Mouse (Mus musculus): Measurements from ENCODE around the gene Slc16a10. TPM values are rescaled to one million over a fixed set of nuclear protein-coding genes. Genes with fewer than 3 reads are reported as not detected.

Gene Slc16a10
- total RNA-seq, 2 experiments from 2014 or later = 3.9 to 4.1 TPM

DNA sequence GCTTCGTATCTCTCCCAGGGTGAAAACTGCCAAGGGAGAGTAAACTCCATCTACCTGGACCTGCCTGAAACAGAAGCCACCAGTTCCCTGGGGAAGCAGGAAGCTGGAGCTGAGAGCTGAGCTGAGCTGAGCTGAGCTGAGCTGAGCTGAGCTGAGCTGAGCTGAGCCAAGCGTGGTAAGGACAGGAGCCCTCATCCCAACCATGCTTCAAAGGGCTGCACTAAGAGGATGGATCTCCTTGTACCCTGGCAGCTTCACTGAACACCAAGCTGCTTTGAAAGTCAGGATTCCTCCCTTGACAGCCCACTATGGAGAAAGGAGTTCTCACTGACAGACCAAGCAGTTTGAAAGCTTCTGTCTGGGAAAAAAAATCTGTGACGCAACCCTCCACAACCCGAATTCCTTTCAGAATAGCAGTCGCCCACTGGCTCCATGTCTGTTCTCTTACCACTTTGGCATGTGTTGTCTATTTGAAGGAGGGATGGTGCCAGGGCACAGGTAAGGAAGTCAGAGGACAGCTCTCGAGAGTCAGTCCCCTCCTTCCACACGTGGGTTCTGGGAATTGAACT lies 28.5 kb downstream of the Slc16a10 start:
- peak in 1 of 2 experiments; percentile 47 for DNase-seq (ENCODE audit: low spot score in 2 of 2)

DNA sequence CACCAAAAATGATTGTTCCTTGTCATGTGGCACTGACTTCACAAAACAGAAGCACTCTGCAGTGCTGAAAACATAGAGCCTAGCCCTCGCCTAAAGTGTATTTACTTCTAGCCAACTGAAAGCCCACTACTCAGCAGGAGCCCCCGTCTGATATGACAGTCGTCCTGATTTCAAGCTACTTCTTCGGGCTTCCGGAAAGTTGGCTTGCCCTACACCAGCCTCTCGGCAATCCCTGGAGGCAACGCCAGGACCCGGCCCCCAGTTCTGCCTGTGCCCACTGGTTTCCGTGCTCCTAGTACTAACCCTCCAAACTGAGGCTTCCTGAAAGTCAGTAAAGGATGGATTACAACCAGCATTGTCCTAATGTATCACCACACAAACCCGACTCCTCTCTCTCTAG lies 29.8 kb downstream of the Slc16a10 start:
- DNase-seq (ENCODE audit: low spot score in 2 of 2) = no peak

DNA sequence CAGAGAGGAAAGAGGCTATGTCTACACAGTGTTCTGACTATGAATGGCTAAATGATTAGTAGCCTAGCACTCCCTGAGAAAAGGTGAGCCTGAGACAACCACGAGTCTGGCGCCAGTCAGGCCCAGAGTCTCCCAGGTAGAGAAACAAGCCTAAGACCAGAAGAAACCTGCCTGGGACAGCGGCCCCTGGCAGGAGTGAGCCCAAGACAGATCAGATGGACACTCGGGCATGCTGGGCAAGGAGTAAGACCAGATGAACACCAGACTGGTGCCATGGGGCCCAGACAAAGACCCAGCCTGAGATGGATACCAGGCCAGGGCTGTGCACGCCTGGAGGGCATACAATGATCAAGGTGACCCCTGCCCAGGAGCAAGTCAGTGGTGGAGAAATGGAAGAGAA lies 32.5 kb downstream of the Slc16a10 start:
- DNase-seq (ENCODE audit: low spot score in 2 of 2) = no peak

DNA sequence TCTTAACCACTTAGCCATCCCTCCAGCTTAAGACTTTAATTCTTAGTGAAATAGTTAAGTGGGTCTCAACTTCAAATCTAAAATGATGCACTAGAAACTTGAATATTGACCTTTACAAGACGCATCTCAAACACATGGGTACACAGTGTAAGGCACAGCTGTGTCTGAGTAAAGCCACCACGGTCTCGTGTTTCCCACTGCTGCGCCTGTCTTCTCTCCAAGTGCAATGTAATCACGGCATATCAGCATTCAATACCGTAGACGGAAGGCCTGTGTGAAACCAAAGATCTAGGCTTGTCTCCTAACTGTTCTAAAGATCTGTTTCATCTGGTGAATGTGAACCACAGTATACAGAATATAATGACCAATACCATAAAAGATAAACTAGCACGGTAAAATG lies 33.1 kb downstream of the Slc16a10 start:
- no peak for DNase-seq (ENCODE audit: low spot score in 2 of 2)

DNA sequence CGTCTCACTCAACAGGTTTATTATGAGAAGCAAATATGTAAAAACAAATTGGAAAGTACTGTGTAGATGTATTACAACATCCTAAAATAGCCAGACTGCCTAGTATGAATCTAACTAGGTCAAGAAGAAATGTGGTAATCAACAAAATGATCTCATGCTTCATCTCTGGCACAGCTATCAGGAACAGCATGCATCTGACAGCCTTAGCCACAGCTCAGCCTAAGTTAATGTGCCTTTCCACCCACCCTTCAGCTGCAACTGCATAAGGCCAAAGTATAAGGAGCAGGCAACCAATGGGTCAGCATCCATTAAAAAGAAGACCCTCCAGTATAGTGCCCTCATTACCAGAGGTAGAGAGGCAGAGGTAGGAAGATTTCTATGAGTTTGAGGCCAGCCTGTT lies 34.1 kb downstream of the Slc16a10 start:
- DNase-seq (ENCODE audit: low spot score in 2 of 2) = peak; percentile 29 to 77

DNA sequence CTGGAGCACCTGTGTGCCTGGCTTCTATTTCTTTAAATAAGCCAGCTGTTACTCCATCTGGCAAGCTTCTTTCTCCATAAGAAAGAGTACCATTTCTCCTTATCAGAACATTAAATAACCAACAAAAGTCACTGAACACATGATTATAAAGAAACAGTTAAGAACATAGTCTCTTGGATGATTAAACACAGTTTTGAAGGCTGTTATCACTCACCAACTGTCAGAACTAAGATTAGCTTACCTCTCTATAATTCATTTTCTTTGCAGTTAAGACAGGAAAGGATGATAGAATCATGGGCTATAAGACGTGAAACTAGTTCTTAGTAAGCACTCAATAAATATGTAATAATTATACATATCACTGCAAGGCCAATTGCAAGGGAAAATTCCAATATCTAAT lies 36.9 kb downstream of the Slc16a10 start:
- DNase-seq (ENCODE audit: low spot score in 2 of 2) = no peak

DNA sequence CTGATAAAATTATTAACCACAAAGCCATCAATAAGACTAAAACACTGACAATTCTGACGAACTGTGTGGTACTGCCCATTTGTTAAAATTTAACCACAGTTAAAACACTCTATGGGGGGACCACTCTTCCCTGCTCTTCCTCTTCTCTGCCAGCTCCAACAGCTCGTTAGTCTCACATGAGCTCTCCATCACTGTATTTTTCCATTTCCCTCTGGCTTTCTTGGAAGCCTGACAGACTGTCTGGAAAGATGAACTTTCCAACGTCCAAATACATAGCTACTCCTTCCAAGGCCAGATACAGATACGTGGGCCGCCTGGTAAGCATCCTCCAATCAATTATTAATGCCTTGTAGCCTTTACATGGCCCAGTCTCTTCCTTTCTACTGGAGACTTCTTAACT lies 38.3 kb downstream of the Slc16a10 start:
- DNase-seq (ENCODE audit: low spot score in 2 of 2) = no peak

DNA sequence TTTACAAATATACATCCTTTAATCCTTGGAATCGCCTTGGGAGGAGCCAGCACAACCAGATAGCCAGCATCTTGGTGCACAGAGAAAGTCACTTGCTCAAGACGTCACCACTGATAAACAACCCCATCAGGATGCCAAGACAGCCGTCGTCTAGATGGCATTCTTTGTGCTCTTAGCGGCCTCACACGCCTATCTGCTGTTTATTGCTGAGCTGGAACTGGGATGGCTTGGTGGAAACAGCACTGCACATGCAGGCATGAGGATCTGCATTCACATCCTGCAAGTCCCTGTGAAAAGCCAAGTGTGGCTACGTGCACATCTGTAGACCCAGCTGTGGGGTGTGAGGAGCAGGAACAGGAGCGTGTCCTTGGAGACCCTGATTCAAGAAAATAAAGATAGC lies 39.1 kb downstream of the Slc16a10 start:
- DNase-seq (ENCODE audit: low spot score in 2 of 2) = no peak

DNA sequence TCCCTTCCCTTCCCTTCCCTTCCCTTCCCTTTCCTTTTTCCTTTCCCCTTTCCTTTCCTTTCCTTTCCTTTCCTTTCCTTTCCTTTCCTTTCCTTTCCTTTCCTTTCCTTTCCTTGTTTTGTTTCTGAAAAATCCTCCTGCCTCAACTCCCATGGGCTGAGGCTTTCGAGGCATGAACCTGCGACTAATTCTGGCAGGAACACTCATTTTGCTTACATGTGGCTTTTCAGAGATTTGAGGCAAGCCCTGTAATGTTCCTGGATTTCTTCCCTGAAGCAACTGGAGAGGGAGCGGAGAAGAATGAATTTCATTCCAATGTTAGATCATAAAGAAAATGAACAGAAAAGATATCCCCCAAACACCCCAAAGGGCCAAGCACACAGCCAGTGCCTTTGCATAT lies 39.9 kb downstream of the Slc16a10 start:
- DNase-seq (ENCODE audit: low spot score in 2 of 2) = no peak

DNA sequence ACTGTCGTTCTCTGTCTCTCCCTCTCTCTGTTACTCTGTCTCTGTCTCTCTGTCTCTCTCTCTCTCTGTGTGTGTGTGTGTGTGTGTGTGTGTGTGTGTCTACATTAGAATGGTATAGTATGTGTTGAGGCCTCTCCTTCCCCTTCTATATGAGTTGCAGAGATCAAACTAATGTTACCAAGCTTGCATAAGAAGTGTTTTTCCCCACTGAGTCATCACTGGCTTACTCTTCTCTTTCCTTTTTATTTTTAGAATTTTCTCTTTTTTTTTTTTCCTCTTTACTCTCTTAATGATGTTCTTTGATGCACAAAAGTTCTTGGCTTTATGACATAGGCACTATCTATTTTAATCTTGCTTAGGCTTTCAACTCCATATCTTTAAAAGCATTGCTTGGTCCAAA lies 43.6 kb downstream of the Slc16a10 start:
- DNase-seq (ENCODE audit: low spot score in 2 of 2) = no peak

DNA sequence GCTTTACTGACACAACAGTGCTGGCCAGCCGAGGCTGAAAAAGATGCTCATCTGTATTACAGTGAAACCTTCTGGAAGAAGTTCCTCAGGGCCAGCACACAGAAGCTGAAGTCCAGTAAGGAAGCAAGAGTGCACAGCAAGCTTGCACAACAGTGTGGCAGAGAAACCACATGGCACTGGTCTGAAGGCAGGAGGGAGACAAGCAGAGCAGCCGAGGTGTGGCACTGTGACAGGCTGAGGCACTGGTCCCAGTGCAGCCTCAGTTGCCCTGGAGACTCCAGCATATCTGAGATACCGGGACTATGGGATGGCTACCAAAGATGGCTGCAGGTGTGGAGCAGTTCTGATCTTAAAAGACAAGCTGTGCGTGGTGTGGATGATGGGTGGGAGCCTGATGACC lies 44.5 kb downstream of the Slc16a10 start:
- no peak for DNase-seq (ENCODE audit: low spot score in 2 of 2)

DNA sequence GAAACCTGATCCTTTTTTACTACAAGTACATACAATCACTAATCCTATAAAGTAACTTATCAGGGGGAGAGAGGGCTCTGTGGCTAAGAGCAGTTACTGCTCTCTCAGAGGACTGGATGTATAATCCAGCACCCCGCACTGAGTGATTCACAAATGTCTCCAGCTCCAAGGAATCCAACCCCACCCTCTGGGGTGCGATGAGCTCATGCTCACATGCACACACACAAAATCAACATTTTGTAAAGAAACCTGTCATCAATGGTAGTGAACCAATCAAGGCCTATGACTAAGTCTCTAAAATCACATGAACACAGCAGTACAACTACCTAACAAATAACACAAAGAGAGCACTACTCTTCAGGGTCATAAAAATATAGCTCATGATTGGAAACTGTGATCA lies 47.3 kb downstream of the Slc16a10 start:
- DNase-seq (ENCODE audit: low spot score in 2 of 2) = no peak

DNA sequence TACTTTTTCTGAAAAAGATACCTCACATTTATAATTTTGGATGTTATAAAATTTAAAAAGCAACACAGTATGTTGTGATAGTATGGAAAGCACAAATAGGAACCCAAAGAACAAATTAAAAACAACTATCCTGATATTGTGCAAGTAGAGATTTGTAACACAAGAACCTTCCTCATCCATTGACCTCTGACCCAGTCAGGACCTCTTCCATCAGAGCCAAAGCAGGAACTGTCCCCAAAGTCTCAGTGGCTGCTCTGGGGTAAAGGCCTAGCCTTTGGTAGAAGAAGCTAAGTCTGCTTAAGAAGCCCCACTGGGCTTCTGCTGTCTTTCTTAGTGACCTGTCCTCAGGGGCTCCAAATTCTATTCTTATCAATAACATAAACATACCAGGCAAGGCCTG lies 48.5 kb downstream of the Slc16a10 start:
- no peak for DNase-seq (ENCODE audit: low spot score in 2 of 2)

DNA sequence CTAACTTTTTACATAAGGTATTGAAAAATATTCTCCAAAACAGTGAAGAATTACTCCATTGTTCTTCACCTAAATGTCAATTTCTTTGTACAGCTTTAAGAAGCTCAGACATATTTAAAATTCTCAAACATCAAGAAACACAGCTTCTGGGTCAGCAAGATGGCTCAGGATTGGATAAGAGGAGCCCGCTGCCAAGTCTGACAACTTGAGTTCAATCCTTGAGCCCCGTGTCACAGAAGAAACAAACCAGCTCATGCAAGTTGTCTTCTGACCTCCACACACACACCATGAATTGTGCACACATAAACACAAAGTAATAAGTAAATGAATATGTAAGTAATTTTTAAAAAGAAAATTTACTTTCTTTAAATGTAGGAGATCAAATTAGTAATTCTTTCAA lies 50.6 kb downstream of the Slc16a10 start:
- no peak for DNase-seq (ENCODE audit: low spot score in 2 of 2)

DNA sequence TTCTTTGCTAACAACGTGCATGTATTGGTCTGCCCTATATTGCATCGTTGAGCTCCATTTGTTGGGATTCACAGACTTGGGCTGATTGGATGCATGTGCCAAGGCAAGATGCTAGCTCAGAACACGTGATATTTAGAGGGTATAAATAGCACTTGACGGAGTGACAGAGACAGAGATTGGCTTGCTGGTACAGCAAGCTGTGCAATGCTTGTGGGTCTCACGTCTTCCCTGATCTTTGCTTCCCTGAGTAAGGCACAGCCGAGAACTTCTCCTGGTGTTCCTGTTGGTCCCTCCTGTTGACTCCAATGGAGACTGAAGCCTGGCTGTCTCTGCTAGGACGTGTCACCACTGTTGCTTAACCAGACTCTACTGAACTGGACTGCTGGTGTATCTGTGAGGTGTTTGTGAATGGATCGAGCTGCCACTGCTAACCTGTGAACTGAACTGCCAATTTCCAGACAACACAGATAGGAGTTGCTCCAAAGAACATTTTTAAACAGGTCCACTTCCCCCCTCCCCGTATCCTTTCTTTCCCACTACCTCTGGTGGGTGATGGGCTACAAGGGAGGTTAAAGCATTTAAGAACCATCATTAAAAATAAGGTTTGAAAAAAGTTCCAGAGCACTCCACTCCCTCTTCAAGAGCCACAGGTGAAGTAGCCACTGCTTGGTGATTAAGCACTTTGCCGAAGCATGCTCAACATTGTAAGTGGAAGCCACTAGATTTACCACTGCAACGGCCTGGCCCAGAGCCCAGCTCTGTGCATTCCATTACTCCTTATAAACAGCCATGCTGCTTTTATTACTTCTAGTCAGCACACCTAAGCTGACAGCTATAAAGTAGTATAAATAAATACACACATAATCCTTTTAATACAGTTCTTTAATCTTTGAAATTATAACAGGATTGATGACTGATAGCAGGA lies 51.3 kb downstream of the Slc16a10 start:
- no peak for DNase-seq (ENCODE audit: low spot score in 2 of 2)

DNA sequence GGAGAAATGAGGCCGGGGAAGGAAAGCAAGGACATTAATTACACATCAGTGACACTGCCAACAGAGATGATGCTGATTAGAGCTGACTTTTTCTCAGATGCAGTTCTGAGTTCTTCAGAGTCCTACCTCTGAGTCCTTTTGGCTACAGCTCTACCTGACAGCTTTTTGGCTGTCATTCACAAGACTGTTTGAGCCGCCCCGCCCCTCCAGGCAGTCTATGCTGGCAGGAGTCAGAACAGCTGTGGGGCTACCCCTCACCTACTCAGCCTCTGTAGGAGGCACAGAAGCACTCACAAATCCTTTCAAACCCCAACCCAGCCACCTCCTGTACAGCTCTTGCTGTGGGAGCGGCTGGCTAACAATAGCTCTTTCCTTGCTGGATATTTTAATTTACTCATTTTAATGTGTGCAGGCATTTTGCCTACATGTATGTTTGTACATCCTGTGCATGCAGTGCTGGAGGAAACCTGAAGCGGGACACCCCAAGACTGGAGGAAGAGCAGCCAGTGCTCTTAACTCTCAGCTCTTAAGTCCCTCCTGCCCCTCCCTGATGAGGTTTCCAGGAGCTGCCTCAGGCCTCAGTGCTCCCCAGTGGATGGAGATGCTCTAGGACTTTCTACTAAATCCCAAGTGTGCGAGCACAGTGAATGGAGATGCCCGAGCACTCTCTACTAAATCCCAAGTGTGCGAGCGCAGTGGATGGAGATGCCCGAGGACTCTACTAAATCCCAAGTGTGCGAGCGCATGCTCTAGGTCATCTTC lies 57.5 kb downstream of the Slc16a10 start:
- no peak for DNase-seq (ENCODE audit: low spot score in 2 of 2)

DNA sequence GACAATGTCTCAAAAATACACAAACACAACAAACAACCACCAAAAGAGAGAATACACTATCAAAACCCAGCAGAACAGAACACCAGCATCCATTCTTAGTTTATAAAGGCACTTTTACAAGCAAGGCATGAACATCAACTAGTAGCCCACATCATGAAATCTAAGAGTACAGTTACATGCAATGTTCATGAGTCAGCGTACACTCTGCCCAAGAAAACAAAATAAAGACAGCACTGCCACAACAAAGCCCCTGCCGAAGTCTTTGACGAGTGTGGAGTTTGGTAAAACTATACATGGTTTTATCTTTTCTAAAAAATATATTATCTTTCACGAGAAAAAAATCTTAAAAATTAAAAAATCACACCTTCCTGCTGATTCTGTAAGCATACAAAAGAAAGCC lies 58.5 kb downstream of the Slc16a10 start:
- no peak for DNase-seq (ENCODE audit: low spot score in 2 of 2)

DNA sequence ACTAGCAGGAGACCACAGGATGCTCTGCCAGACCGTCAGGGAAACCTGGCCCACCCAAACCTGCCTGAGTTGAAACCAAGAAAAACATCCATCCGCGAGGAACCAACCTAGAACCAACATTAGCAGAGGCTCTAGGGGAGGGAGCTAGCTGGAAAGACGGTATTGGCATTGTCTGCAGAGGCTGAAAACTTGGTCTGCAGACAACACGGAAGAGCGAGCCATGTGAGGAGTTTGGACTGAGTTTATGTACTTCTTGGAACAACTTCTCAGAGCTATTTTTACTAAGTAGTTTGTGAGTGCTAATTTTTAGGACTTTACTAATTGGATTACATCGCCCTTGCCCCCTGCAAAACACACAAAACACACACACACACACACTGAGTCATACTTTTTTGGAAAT lies 59.4 kb downstream of the Slc16a10 start:
- no peak for DNase-seq (ENCODE audit: low spot score in 2 of 2)

DNA sequence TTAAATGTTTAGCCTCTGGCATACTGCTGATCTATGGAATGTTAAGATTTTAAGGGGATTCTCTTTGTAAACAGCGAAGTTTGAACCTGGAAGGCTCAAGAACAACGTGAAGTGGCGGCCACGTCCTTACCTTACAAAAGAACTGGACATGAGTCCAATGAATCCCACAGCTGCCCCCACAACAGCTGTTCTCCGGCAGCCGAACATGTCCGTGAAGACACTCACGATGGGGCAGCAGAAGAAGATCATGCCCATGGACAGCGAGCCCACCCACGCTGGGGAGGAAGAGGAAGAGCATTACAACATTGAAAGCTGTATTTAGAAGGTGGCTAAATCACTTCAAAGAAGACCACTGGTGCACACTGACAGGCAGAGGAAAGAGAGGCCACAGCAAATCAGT lies 61.5 kb downstream of the Slc16a10 start:
- DNase-seq (ENCODE audit: low spot score in 2 of 2) = no peak

DNA sequence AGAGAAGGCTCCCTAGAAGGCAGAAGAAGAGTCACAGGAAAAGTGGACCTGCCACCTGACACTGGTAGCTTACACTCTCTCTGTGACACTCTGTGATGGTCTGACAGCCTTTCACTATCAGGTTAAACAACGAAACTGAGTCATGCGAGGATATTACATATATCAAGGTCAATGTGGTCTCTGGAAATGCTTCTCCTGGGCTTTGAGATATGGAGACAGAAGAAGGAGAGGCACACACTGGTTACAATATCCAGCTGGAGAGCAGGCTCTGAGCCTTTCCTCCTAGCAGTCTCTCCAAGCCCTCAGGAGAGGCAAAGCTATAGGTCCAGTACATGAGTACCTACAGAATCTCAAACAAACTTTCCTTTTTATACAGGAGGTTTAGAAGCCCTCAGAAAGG lies 62.8 kb downstream of the Slc16a10 start:
- no peak for DNase-seq (ENCODE audit: low spot score in 2 of 2)

DNA sequence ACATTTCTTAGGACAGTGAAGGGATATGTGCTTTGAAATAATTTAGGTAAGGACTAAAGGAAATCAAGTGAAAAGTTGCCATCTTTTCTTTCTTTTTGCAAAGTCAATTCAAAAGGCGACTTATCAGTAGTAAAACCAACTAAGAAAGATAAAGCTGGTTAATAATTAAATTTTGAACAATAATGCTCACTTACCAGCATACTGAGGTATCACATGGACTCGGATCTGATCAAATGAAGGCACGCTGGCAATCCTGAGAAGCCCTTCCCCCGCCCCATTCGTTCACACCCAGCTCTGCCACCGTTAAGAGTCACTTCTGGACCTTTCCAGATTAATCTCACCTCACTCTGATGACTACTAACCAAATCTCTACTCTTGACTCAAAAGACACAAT lies 64.1 kb downstream of the Slc16a10 start:
- DNase-seq (ENCODE audit: low spot score in 2 of 2) = no peak

DNA sequence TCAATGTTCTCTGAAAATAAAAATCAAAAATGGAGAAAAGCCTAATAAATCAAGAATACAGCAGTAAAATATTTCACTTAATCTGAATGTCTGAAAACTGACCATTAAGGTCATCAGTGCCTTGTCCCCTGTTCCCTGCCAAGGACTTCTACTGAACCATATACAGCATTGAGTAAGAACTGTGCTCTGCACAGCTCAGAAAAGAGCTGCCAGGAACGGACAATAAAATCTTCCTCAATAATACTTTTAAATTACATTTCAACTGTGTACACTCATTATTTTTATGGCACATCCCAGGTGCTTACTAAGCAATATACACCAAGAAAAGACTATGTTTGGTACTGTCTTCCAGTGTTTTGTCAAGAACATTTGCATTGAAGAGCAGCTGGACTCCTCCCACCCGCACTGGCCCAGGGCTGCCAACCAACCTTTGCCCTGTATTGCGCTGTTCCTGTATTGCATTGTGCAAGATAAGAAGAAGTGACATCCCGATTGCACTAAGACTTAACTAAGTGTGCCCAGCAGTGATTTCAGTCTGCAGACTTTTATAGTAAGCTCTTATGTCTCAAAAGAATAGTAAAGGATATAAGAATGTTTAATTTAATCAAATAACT lies 64.6 kb downstream of the Slc16a10 start:
- no peak for DNase-seq (ENCODE audit: low spot score in 2 of 2)

All from layer of hippocampus, adult 18-20 months (tissue).